Mouse (Mus musculus): ENCODE measurements at regions not wholly inside any gene's neighbourhood (a gene's known extent, or its start where the extent isn't known, plus 50 kb on each side); places are given as distances from the start of the nearest gene placed in this dataset.

GRCm38 (mm10) chr3:83704559-83704958, 61.6 kb upstream of the Sfrp2 start:
- peaks cover 13% of the 10 kb centered on the region for H3K4me1 ChIP-seq
- no peaks in the 10 kb centered on the region for H3K36me3 ChIP-seq
- no peak overlapping the region for H3K4me2 ChIP-seq
- ATAC-seq (ENCODE audit: borderline replicate concordance, extremely low read depth, low FRiP score, low TSS enrichment) = no peak
- no peak overlapping the region for H3K4me3 ChIP-seq
- H3K27me3 ChIP-seq = no peaks in the 10 kb centered on the region
- 87% methylated on average over 11 of the region's 11 CpGs for WGBS
- H3K9me3 ChIP-seq = no peaks in the 10 kb centered on the region
- H3K9ac ChIP-seq = no peak overlapping the region
- H3K27ac ChIP-seq = no peak overlapping the region

DNA sequence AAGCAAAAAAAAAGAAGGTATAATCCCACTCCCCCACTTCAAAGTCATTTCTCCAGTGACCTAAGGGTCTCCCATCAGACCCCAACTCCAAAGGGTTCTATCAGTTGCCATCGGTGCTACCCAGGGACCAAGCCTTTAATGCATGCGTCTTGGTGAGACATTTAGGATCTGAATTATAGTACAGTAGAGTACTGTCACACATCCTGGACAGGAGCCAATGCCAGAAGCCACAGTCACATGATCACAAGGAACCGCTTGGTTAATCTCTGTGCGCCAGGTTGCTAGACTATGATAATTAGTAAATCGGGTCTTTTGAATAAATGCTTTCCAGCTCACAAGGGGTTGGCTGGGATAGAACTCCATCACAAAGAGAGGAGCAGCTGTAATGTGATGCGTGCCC, 60.9 kb upstream of the Sfrp2 start:
- H3K4me2 ChIP-seq = no peak overlapping the region
- H3K4me3 ChIP-seq = no peak overlapping the region
- no peaks in the 10 kb centered on the region for H3K9me3 ChIP-seq
- WGBS = 96% methylated on average over 6 of the region's 6 CpGs
- peaks cover 19% of the 10 kb centered on the region for H3K4me1 ChIP-seq
- no peak overlapping the region for H3K9ac ChIP-seq
- no peaks in the 10 kb centered on the region for H3K36me3 ChIP-seq
- no peaks in the 10 kb centered on the region for H3K27me3 ChIP-seq
- no peak overlapping the region for H3K27ac ChIP-seq
- no peak for ATAC-seq (ENCODE audit: borderline replicate concordance, extremely low read depth, low FRiP score, low TSS enrichment)

DNA sequence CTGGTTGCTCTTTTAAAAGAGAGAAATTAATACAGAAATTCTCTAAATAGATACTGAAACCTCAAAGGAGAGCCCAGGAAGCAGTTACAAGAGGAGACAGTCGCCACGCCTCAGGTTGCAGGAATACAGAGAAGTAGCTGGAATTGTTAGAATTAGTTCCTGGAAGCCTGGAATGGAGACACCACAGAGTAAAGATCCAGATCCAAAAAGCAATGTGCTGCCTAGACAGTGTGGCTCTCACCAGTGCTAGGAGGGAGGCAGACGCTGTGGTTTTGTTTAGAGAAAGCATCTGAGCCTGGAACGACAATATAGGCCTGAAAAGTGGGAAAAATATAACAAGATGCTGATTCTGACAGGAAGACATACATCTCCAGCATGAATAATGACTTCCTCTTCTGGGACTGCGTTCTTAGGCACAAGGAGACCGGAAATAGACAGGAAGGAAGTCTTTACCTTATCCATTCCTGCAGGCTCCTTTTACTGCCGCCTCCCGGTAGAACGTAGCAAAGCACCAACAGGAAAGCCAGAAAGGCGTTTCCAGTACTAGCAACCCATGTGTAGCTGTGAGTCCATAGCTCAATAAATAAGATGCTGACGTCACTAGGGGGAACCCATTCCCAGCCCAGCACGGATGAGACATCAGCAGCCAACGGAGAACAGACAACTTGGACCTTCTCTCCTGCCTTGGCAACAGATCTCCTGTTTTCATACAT, 59.4 kb upstream of the Sfrp2 start:
- H3K27ac ChIP-seq = no peak overlapping the region
- H3K9me3 ChIP-seq = no peaks in the 10 kb centered on the region
- H3K4me2 ChIP-seq = no peak overlapping the region
- WGBS = 37% methylated on average over 13 of the region's 13 CpGs
- peaks cover 30% of the 10 kb centered on the region for H3K4me1 ChIP-seq
- no peaks in the 10 kb centered on the region for H3K36me3 ChIP-seq
- H3K9ac ChIP-seq = no peak overlapping the region
- peak; percentile 28; the same call in 1 of the 2 replicates for ATAC-seq (ENCODE audit: borderline replicate concordance, extremely low read depth, low FRiP score, low TSS enrichment)
- no peaks in the 10 kb centered on the region for H3K27me3 ChIP-seq
- H3K4me3 ChIP-seq = no peak overlapping the region

DNA sequence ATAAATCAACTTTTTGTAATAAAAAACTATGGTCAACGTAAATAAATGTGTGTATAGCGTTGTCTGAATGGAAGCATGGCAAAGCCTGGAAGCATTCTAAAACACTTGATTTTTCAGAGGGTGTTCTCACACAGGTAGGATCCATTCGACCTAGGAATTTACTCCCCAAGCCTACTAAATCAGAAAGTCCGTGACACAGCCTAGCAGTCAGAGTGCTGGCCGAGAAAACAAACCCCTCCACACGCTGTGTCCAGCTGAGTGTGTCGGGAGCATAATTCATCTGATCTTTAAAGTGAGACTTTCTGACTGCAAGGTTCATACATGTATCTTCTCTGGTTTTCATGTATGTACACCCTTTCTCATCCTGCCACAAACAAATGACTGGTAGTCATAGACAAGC, 58.8 kb upstream of the Sfrp2 start:
- no peaks in the 10 kb centered on the region for H3K36me3 ChIP-seq
- 67% methylated on average over 7 of the region's 7 CpGs for WGBS
- H3K27ac ChIP-seq = peak overlapping the region; percentile 24; the same call in 1 of the 2 replicates
- no peak overlapping the region for H3K9ac ChIP-seq
- no peak for ATAC-seq (ENCODE audit: borderline replicate concordance, extremely low read depth, low FRiP score, low TSS enrichment)
- H3K4me2 ChIP-seq = no peak overlapping the region
- no peaks in the 10 kb centered on the region for H3K27me3 ChIP-seq
- H3K4me1 ChIP-seq = peaks cover 30% of the 10 kb centered on the region
- no peaks in the 10 kb centered on the region for H3K9me3 ChIP-seq
- H3K4me3 ChIP-seq = no peak overlapping the region

- peak; percentile 45; the same call in 1 of the 2 replicates for ATAC-seq (ENCODE audit: borderline replicate concordance, extremely low read depth, low FRiP score, low TSS enrichment)
- no peak overlapping the region for H3K4me2 ChIP-seq
- WGBS = 28% methylated on average over 2 of the region's 4 CpGs
- peak overlapping the region; percentile 24; the same call in 1 of the 2 replicates for H3K27ac ChIP-seq
- no peak overlapping the region for H3K4me3 ChIP-seq
- no peaks in the 10 kb centered on the region for H3K36me3 ChIP-seq
- H3K27me3 ChIP-seq = no peaks in the 10 kb centered on the region
- peaks cover 30% of the 10 kb centered on the region for H3K4me1 ChIP-seq
- H3K9ac ChIP-seq = no peak overlapping the region
- no peaks in the 10 kb centered on the region for H3K9me3 ChIP-seq
Measured at GRCm38 (mm10) chr3:83708973-83709372, 57.1 kb upstream of the Sfrp2 start.

- WGBS = 2% methylated on average over 1 of the region's 1 CpGs
- H3K27ac ChIP-seq = peak overlapping the region; percentile 24; the same call in 1 of the 2 replicates
Measured at GRCm38 (mm10) chr3:83709531-83709930, 56.6 kb upstream of the Sfrp2 start.

GRCm38 (mm10) chr3:83710995-83711541, 55.1 kb upstream of the Sfrp2 start:
- no peak overlapping the region for H3K4me2 ChIP-seq
- H3K27ac ChIP-seq = peak overlapping the region; percentile 53
- no peak overlapping the region for H3K4me3 ChIP-seq
- H3K36me3 ChIP-seq = no peaks in the 10 kb centered on the region
- no peaks in the 10 kb centered on the region for H3K27me3 ChIP-seq
- WGBS = 17% methylated on average over 10 of the region's 10 CpGs
- no peak overlapping the region for H3K9ac ChIP-seq
- 0 out of 2 replicates have a peak, but pooled peaks have one; percentile 37 for ATAC-seq (ENCODE audit: borderline replicate concordance, extremely low read depth, low FRiP score, low TSS enrichment)
- peaks cover 30% of the 10 kb centered on the region for H3K4me1 ChIP-seq
- H3K9me3 ChIP-seq = no peaks in the 10 kb centered on the region

More at GRCm38 (mm10) chr3:83709531-83709930, 56.6 kb upstream of the Sfrp2 start:
- Histone ChIP-seq H3K36me3 (no peaks in the 10 kb centered on the region), H3K4me2 (no peak overlapping the region), H3K27me3 (no peaks in the 10 kb centered on the region), H3K9me3 (no peaks in the 10 kb centered on the region), H3K4me1 (peaks cover 30% of the 10 kb centered on the region), H3K9ac (no peak overlapping the region), H3K4me3 (no peak overlapping the region)
- ATAC-seq (ENCODE audit: borderline replicate concordance, extremely low read depth, low FRiP score, low TSS enrichment) = no peak

DNA sequence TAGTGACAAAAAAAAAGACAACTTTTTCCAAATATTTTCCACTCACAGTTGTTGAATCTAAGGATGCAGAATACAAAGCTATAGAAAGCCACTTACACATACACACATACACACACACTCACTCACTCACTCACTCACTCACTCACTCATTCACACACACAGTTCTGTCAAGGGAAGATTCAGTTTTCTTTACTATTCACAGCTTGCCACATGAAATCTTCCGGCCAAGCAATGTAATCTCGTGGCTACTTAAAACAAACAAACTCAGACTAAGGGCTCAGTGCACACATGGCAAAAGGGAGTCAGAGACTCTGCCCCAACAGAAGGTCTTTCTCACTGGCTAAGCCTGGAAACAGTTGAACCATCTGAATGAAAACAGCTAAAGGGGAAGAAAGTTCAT, 53.8 kb upstream of the Sfrp2 start:
- Histone ChIP-seq H3K27ac (no peak overlapping the region), H3K4me1 (peaks cover 25% of the 10 kb centered on the region), H3K27me3 (no peaks in the 10 kb centered on the region), H3K36me3 (no peaks in the 10 kb centered on the region), H3K9ac (no peak overlapping the region), H3K4me2 (no peak overlapping the region), H3K4me3 (no peak overlapping the region), H3K9me3 (no peaks in the 10 kb centered on the region)
- WGBS = 18% methylated on average over 2 of the region's 2 CpGs
- ATAC-seq (ENCODE audit: borderline replicate concordance, extremely low read depth, low FRiP score, low TSS enrichment) = peak; percentile 17; the same call in 1 of the 2 replicates

DNA sequence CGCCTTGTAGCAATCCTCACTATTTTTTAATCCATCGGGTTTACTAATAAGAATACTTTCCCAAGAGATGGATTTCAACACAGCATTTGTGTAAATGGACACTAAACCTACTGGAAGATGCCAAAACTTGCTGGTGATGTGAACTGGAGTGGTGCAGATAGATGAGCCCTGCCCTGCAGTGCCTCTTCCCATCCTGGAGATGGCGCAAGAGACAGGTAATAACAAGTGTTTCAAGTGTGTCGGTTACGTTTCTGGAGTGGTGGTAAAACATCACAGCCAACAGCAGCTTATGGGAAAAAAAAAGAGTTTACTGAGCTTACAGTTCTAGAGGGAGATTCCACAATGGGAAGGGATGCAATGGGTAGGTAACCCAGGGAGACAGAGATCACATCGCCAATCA, 51.5 kb upstream of the Sfrp2 start:
- no peak overlapping the region for H3K4me3 ChIP-seq

More for the DNA sequence above, 51.5 kb upstream of the Sfrp2 start:
- no peak overlapping the region for H3K27ac ChIP-seq
- no peak for ATAC-seq (ENCODE audit: borderline replicate concordance, extremely low read depth, low FRiP score, low TSS enrichment)
- H3K9ac ChIP-seq = no peak overlapping the region
- WGBS = 67% methylated on average over 6 of the region's 6 CpGs
- no peaks in the 10 kb centered on the region for H3K27me3 ChIP-seq
- H3K4me2 ChIP-seq = no peak overlapping the region
- peaks cover 21% of the 10 kb centered on the region for H3K4me1 ChIP-seq
- no peaks in the 10 kb centered on the region for H3K36me3 ChIP-seq
- no peaks in the 10 kb centered on the region for H3K9me3 ChIP-seq

Data from lung, embryonic 15.5 days (tissue).